Mouse (Mus musculus) cortical plate, adult 2 months (tissue): ENCODE results near the gene Phactr3.

ENCODE experiments used
- CTCF ChIP-seq: fragments of 200-500 bp; IDR thresholded peaks from 2 replicates; pipeline ENCODE4 v1.5.1; 2011; ENCODE audit warnings: mild to moderate bottlenecking, control low read depth, low read length; ENCODE audit not compliant: insufficient read depth; ENCODE audit errors: extremely low read depth
- POLR2A ChIP-seq: fragments of 200-500 bp; IDR thresholded peaks from 2 replicates; pipeline ENCODE4 v1.6.1; 2011; ENCODE audit warnings: mild to moderate bottlenecking, low read length, control low read depth; ENCODE audit not compliant: insufficient read depth; ENCODE audit errors: extremely low read depth

GRCm38 (mm10) chr2:178131606-178132365, 13.0 kb downstream of the Phactr3 start:
- TF ChIP-seq CTCF (no peak), POLR2A (no peak)
